Mouse (Mus musculus) spleen, embryonic (tissue): ENCODE measurements at regions not wholly inside any gene's neighbourhood (a gene's known extent, or its start where the extent isn't known, plus 50 kb on each side); places are given as distances from the start of the nearest gene placed in this dataset.

ENCODE experiments used
- CTCF ChIA-PET: fragments of 350-600 bp; sonication (Branson Sonifier 250); formaldehyde crosslinking; loops from one replicate; lab custom pipeline; 2022; lab: Charles Lee

GRCm38 (mm10) chr9:32940111-32940813, 304.2 kb downstream of the Ets1 start:
- CTCF ChIA-PET = interaction anchor here (0.6 to 1.0 kb wide), 2 partner anchors 11 to 351 kb away, joined by 4 to 5 read pairs; no protein-coding TSS in a partner anchor

GRCm38 (mm10) chr9:32940919-32941767, 305.1 kb downstream of the Ets1 start:
- CTCF ChIA-PET = interaction anchor here (1.0 kb wide), 1 partner anchor 351 kb away, joined by 4 read pairs; no protein-coding TSS in a partner anchor

- CTCF ChIA-PET = interaction anchor here (0.7 kb wide), 1 partner anchor 33 kb away, joined by 4 read pairs; no protein-coding TSS in a partner anchor
Measured at GRCm38 (mm10) chr9:32941768-32942030, 305.7 kb downstream of the Ets1 start.

GRCm38 (mm10) chr9:32947221-32947620, 311.2 kb downstream of the Ets1 start:
- CTCF ChIA-PET = no interaction called here

DNA sequence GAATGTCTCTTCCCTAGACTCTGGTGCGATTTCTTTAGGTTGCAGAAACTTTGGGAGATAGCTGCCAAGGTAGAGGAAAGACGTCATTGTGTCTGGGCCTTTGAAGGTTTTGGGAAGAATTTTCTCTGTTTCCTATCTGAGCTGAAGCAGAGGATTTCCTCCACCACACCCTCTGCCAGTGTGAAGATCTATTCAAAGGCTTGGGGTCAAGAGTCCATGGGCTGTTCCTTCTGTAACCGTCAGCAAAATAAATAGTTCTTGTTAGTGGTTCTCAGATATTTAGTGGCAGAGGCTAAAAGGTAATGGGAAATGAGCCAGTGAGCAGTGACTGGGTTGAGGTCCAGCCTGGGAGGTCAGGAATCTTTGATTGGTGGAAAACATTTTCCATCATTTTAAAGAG, 313.0 kb downstream of the Ets1 start:
- CTCF ChIA-PET = interaction anchor here (0.6 kb wide), 1 partner anchor 155 kb away, joined by 8 read pairs; no protein-coding TSS in a partner anchor

DNA sequence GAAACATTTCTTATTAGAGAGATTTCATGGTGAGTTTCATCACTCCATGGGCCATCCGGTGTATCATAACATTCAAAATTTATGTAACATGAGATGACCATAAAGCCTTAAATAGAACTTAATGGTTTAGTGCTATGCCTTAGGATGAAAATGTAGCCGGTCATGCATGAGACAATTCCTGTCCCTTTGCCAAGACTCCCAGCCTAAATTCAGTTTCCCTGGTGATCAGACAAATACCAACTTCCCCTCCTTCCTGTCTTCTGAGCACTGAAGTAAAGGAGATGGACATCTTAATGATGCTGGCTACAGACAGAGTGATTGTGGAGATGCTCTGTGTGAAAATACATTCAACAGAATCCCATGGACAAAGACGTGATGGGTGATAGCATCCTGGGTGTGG, 322.7 kb downstream of the Ets1 start:
- CTCF ChIA-PET = interaction anchor here (0.6 to 0.7 kb wide), 3 partner anchors 23 to 373 kb away, joined by 3 read pairs; no protein-coding TSS in a partner anchor

DNA sequence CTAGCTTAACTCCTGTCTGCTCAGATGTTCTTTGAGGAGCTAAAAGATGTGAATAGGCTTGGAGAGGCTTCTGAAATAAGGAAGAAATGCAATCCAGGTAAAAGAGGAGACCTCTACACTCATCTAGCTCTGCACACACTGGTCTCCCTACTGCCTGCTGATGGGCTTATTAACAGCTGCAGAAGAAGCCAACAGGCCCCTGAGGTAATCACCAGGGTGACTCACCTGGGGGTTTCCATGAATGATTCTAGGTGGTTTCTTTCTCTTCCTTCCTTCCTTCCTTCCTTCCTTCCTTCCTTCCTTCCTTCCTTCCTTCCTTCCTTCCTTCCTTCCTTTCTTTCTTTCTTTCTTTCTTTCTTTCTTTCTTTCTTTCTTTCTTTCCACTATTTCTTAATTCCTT, 323.4 kb downstream of the Ets1 start:
- CTCF ChIA-PET = interaction anchor here (0.5 to 0.7 kb wide), 4 partner anchors 55 to 386 kb away, joined by 3 to 5 read pairs (median 4); no protein-coding TSS in a partner anchor

DNA sequence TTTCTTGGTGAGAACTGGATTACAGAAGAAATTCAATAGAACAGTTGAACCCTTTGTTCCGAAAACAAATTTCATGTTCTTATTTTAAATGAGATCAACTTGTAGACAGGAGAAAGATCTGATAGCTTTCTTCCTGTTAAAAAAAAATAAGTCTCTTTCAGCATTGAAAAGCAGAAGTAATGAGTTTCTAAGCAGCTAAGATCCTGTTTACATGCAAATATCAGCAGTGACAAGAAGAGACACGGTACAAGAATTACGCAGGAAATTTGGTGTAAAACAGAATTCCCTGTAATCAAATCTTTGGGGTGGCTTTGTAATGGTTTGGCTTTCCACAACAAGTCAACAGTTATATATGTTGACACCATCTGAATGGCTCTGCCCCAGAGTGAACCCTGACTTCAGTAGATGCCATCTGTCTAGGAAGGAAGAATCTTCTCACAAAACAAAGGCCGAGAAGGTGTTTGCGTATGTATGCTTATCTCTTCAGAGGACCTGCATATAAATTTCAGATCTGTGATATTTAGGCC, 326.7 kb downstream of the Ets1 start:
- CTCF ChIA-PET = interaction anchor here (0.6 kb wide), 1 partner anchor 820 kb away, joined by 18 read pairs; no protein-coding TSS in a partner anchor

- CTCF ChIA-PET = no interaction called here
Measured at GRCm38 (mm10) chr9:32968446-32968845, 332.4 kb downstream of the Ets1 start.

GRCm38 (mm10) chr9:32971421-32971820, 335.4 kb downstream of the Ets1 start:
- CTCF ChIA-PET = no interaction called here

DNA sequence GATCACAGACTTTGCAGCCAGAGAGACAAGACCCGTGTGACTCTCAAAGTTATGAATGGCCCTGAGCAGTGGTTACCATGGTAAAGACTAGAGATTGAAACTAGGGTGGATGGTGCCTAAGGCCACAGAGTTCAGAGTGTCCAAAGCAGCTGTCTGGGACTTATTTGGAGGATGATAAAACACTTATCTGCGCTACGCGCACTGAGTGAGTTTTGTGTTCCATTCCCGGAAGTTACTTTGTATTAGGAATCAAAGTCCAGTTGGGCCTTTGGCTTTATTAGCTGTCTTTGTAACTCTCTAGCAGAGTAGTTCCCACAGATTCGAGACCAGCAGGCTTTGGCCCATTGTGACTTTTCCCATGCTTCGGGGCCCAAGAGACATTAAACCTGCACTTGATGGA, 335.9 kb downstream of the Ets1 start:
- CTCF ChIA-PET = no interaction called here

- CTCF ChIA-PET = interaction anchor here (0.7 kb wide), 1 partner anchor 191 kb away, joined by 8 read pairs; no protein-coding TSS in a partner anchor
Measured at GRCm38 (mm10) chr9:32972431-32973052, 336.5 kb downstream of the Ets1 start.

- CTCF ChIA-PET = no interaction called here
Measured at GRCm38 (mm10) chr9:32977732-32978131, 341.7 kb downstream of the Ets1 start.

- CTCF ChIA-PET = no interaction called here
Measured at GRCm38 (mm10) chr9:32980846-32981245, 344.8 kb downstream of the Ets1 start.

- CTCF ChIA-PET = no interaction called here
Measured at GRCm38 (mm10) chr9:32983182-32983581, 347.2 kb downstream of the Ets1 start.

- CTCF ChIA-PET = no interaction called here
Measured at GRCm38 (mm10) chr9:32986836-32987673, 351.0 kb downstream of the Ets1 start.

DNA sequence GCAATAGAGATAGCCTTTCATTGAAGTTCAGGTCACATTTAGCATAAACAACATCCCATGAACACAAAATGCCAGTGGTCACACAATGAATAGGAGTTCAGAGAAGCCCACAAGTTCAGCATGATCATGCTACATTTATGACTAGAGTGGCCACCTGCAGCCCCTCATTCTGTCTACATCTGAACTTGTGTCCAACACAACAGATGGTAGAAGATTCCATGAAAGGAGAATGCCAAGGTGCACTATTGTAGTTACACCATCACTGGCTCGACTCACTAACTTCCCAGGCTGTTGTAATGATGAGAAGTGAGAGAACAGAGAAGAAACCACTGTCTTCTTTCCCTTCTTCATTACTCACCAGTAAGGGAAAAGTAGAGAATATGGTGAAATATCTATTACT, 353.0 kb downstream of the Ets1 start:
- CTCF ChIA-PET = no interaction called here

- CTCF ChIA-PET = no interaction called here
Measured at GRCm38 (mm10) chr9:32998323-32998722, 362.3 kb downstream of the Ets1 start.

DNA sequence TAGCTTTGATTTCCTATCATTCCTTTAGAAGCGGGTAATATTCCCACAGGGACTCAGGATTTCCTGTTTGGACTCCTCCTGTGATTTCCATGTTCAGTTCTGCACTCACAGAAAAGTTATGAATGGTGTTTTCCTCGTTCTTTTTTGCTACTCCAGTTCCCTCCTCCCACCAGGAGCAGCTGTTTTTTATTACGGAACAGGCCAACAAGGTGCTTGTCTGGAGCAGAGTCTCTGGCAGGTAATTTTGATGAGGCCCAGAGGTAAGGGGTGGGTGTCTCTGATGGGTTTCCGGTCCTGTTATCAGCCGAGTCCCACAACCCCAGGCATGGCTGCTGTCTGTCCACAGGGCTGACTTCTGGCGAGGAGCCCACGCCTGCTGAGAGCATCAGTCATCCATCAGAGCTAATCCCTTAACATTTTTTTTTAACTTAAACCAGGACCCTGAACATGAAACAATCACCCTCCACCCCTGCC, 364.7 kb downstream of the Ets1 start:
- CTCF ChIA-PET = interaction anchor here (0.5 kb wide), 1 partner anchor 450 kb away, joined by 3 read pairs; no protein-coding TSS in a partner anchor

- CTCF ChIA-PET = no interaction called here
Measured at GRCm38 (mm10) chr9:33001165-33001949, 365.3 kb downstream of the Ets1 start.
